Mouse (Mus musculus) myocyte (in vitro differentiated cells): ENCODE results near the gene Rer1. TPM values are rescaled to one million over a fixed set of nuclear protein-coding genes. Genes with fewer than 3 reads are reported as not detected.
"Not testable (repeated sequence)": the region's sequence is repeated elsewhere in the genome, so short reads cannot be mapped to it uniquely, and the experiment has no call there.

Source experiments
- H3K27me3 ChIP-seq: one replicate; pipeline ENCODE4 v1.6.1; 2011; ENCODE audit not compliant: control insufficient read depth, insufficient read depth, insufficient read length
- H3K36me3 ChIP-seq: one replicate; pipeline ENCODE4 v1.6.1; 2011; ENCODE audit not compliant: control insufficient read depth, insufficient read depth
- H3K4me2 ChIP-seq: one replicate; pipeline ENCODE4 v1.6.1; 2011; ENCODE audit warnings: low read depth, control low read depth
- H3K4me3 ChIP-seq: one replicate; pipeline ENCODE4 v1.5.1; 2011; ENCODE audit warnings: mild to moderate bottlenecking, control low read depth, moderate library complexity
- H3K79me2 ChIP-seq: one replicate; pipeline ENCODE4 v1.6.1; 2011; ENCODE audit not compliant: control insufficient read depth, insufficient read depth
- H3ac ChIP-seq: one replicate; pipeline ENCODE4 v1.6.1; 2011; ENCODE audit not compliant: control insufficient read depth, insufficient read length
- CEBPB ChIP-seq: IDR thresholded peaks from 2 replicates; pipeline ENCODE4 v1.6.1; 2011; ENCODE audit warnings: mild to moderate bottlenecking, moderate library complexity; ENCODE audit not compliant: poor library complexity, insufficient read depth, severe bottlenecking
- E2F4 ChIP-seq: IDR thresholded peaks from one replicate; pipeline ENCODE4 v1.6.1; 2011; ENCODE audit warnings: mild to moderate bottlenecking, control low read depth, moderate library complexity; ENCODE audit not compliant: insufficient read depth
- MAX ChIP-seq: IDR thresholded peaks from one replicate; pipeline ENCODE4 v1.6.1; 2011; ENCODE audit warnings: low read depth, mild to moderate bottlenecking, control low read depth
- MYOD1 ChIP-seq, 3 experiments: IDR thresholded peaks; one replicate each; pipeline ENCODE4 v1.6.1; 2011; ENCODE audit warnings: control low read depth in 2 of 3, low read depth in 2 of 3, mild to moderate bottlenecking in 2 of 3, moderate library complexity in 1 of 3; ENCODE audit not compliant: insufficient read length in 2 of 3, control insufficient read depth in 1 of 3
- MYOG ChIP-seq, 3 experiments: IDR thresholded peaks; one replicate each; pipeline ENCODE4 v1.6.1; 2011; ENCODE audit warnings: control low read depth in 2 of 3, low read depth in 2 of 3, mild to moderate bottlenecking in 2 of 3; ENCODE audit not compliant: insufficient read length in 2 of 3, control insufficient read depth in 1 of 3, insufficient read depth in 1 of 3
- POLR2A ChIP-seq: IDR thresholded peaks from one replicate; pipeline ENCODE4 v1.6.1; 2011; ENCODE audit warnings: low read depth, mild to moderate bottlenecking, control low read depth, moderate library complexity; ENCODE audit not compliant: insufficient read length
- POLR2AphosphoS2 ChIP-seq: IDR thresholded peaks from one replicate; pipeline ENCODE4 v1.6.1; 2011; ENCODE audit warnings: low read depth, control low read depth; ENCODE audit not compliant: insufficient read length
- REST ChIP-seq: IDR thresholded peaks from one replicate; pipeline ENCODE4 v1.6.1; 2011; ENCODE audit warnings: mild to moderate bottlenecking, control low read depth, moderate library complexity; ENCODE audit not compliant: insufficient read depth, insufficient read length
- SRF ChIP-seq: IDR thresholded peaks from one replicate; pipeline ENCODE4 v1.6.1; 2011; ENCODE audit warnings: low read depth; ENCODE audit not compliant: control insufficient read depth, insufficient read length
- TCF12 ChIP-seq: IDR thresholded peaks from one replicate; pipeline ENCODE4 v1.6.1; 2011; ENCODE audit warnings: mild to moderate bottlenecking, control low read depth; ENCODE audit not compliant: poor library complexity, insufficient read depth, severe bottlenecking
- TCF3 ChIP-seq: IDR thresholded peaks from one replicate; pipeline ENCODE4 v1.6.1; 2011; ENCODE audit warnings: low read depth, control low read depth; ENCODE audit not compliant: insufficient read length
- USF1 ChIP-seq: IDR thresholded peaks from one replicate; pipeline ENCODE4 v1.6.1; 2011; ENCODE audit warnings: low read depth, mild to moderate bottlenecking, control low read depth, moderate library complexity
- polyA plus RNA-seq: library from polyadenylated mRNA; unstranded; fragments of >200 nt; fragmentation: generic; extraction: Trizol; gene quantifications from one replicate; pipeline ENCODE4 v1.2.1, GENCODE M21; 2012; ENCODE audit warnings: missing spikeins

Rer1 gene
- polyA plus RNA-seq, 1 experiment: 117 TPM

GRCm38 (mm10) chr4:155083553-155083952 lies 2.6 kb downstream of the Rer1 start:
- Histone ChIP-seq H3K36me3 (peaks cover 38% of the 10 kb centered on the region), H3K4me3 (no peak overlapping the region), H3K4me2 (no peak overlapping the region), H3ac (no peak overlapping the region), H3K27me3 (no peaks in the 10 kb centered on the region), H3K79me2 (peaks cover 50% of the 10 kb centered on the region)
- no peak for TF ChIP-seq TCF3
- TF ChIP-seq POLR2AphosphoS2: no peak
- TF ChIP-seq USF1: no peak
- no peak for TF ChIP-seq MYOD1 (IDR thresholded peaks at IDR 0.05; ENCODE audit: control insufficient read depth in 1 of 3, insufficient read length in 2 of 3, low read depth in 2 of 3)
- no peak for TF ChIP-seq TCF12
- TF ChIP-seq MAX: no peak
- TF ChIP-seq MYOG (IDR thresholded peaks at IDR 0.05; ENCODE audit: control insufficient read depth in 1 of 3, insufficient read depth in 1 of 3, insufficient read length in 2 of 3, low read depth in 2 of 3): no peak
- TF ChIP-seq POLR2A: no peak
- no peak for TF ChIP-seq CEBPB
- TF ChIP-seq E2F4: no peak
- TF ChIP-seq REST: no peak
- no peak for TF ChIP-seq SRF

GRCm38 (mm10) chr4:155079666-155080065 lies 6.5 kb downstream of the Rer1 start:
- Histone ChIP-seq H3K4me2 (no peak overlapping the region), H3K27me3 (no peaks in the 10 kb centered on the region), H3ac (no peak overlapping the region), H3K79me2 (peaks cover 41% of the 10 kb centered on the region), H3K36me3 (peaks cover 61% of the 10 kb centered on the region), H3K4me3 (no peak overlapping the region)
- no peak for TF ChIP-seq MYOG (IDR thresholded peaks at IDR 0.05; ENCODE audit: control insufficient read depth in 1 of 3, insufficient read depth in 1 of 3, insufficient read length in 2 of 3, low read depth in 2 of 3)
- TF ChIP-seq MAX: no peak
- TF ChIP-seq REST: no peak
- no peak for TF ChIP-seq MYOD1 (IDR thresholded peaks at IDR 0.05; ENCODE audit: control insufficient read depth in 1 of 3, insufficient read length in 2 of 3, low read depth in 2 of 3)
- TF ChIP-seq POLR2A: no peak
- TF ChIP-seq SRF: no peak
- no peak for TF ChIP-seq POLR2AphosphoS2

- not testable (repeated sequence) for H3K4me3 ChIP-seq, H3ac ChIP-seq, H3K4me2 ChIP-seq, H3K27me3 ChIP-seq
- Histone ChIP-seq H3K79me2 (peaks cover 33% of the 10 kb centered on the region), H3K36me3 (peaks cover 64% of the 10 kb centered on the region)
Observed at GRCm38 (mm10) chr4:155078808-155079207, 7.4 kb downstream of the Rer1 start.

- Histone ChIP-seq H3K36me3 (peaks cover 64% of the 10 kb centered on the region), H3ac (no peak overlapping the region), H3K27me3 (no peaks in the 10 kb centered on the region), H3K4me3 (no peak overlapping the region), H3K4me2 (no peak overlapping the region), H3K79me2 (peaks cover 13% of the 10 kb centered on the region)
- TF ChIP-seq E2F4 (no peak), CEBPB (no peak), TCF12 (no peak), TCF3 (no peak), MYOD1 (IDR thresholded peaks at IDR 0.05; ENCODE audit: control insufficient read depth in 1 of 3, insufficient read length in 2 of 3, low read depth in 2 of 3) (no peak), MAX (no peak), SRF (no peak), REST (no peak), POLR2A (no peak), MYOG (IDR thresholded peaks at IDR 0.05; ENCODE audit: control insufficient read depth in 1 of 3, insufficient read depth in 1 of 3, insufficient read length in 2 of 3, low read depth in 2 of 3) (no peak), POLR2AphosphoS2 (no peak), USF1 (no peak)
Observed at GRCm38 (mm10) chr4:155076677-155077076, 9.5 kb downstream of the Rer1 start.

- peaks cover 60% of the 10 kb centered on the region for H3K36me3 ChIP-seq
- peaks cover 6% of the 10 kb centered on the region for H3K79me2 ChIP-seq
- no peak overlapping the region for H3K4me3 ChIP-seq
- H3K27me3 ChIP-seq: no peaks in the 10 kb centered on the region
- TF ChIP-seq MAX (no peak), SRF (no peak), TCF12 (no peak)
- H3K4me2 ChIP-seq: no peak overlapping the region
- no peak overlapping the region for H3ac ChIP-seq
Observed at GRCm38 (mm10) chr4:155075813-155076212, 10.4 kb downstream of the Rer1 start.
